Mouse (Mus musculus) heart, embryonic 14.5 days (tissue): Measurements from ENCODE around the gene Nfyc. TPM values are rescaled to one million over a fixed set of nuclear protein-coding genes. Genes with fewer than 3 reads are reported as not detected.

Source experiments
- ATAC-seq: fragments of 200-750 bp; cut with Nextera tagmentation; 2 replicates; pipeline ENCODE4 v1.8.0; 2017; ENCODE audit warnings: low read depth, moderate TSS enrichment; ENCODE audit not compliant: insufficient number of reproducible peaks, insufficient read depth, low FRiP score
- H3K27ac ChIP-seq, 2 experiments: fragments of 200-500 bp in 1 of 2; fragments of 300-500 bp in 1 of 2; sonication (generic) in 1 of 2; replicated peaks in 1 of 2; 2 replicates each; pipeline ENCODE4 v1.5.1; 2012 to 2014; ENCODE audit warnings: low read depth in 2 of 2, low read length in 2 of 2, control low read depth in 1 of 2, mild to moderate bottlenecking in 1 of 2, mixed read lengths in 1 of 2; ENCODE audit not compliant: control insufficient read depth in 1 of 2, insufficient read depth in 1 of 2
- H3K27me3 ChIP-seq: fragments of 300-500 bp; sonication (generic); 2 replicates; pipeline ENCODE4 v1.6.1; 2014; ENCODE audit warnings: mild to moderate bottlenecking, low read length, control low read depth; ENCODE audit not compliant: control insufficient read depth, insufficient read depth
- H3K36me3 ChIP-seq: fragments of 300-500 bp; sonication (generic); 2 replicates; pipeline ENCODE4 v1.6.1; 2014; ENCODE audit warnings: mild to moderate bottlenecking, control low read depth, low read length, mixed read lengths; ENCODE audit not compliant: control insufficient read depth, insufficient read depth
- H3K4me1 ChIP-seq, 2 experiments: fragments of 200-500 bp in 1 of 2; fragments of 300-500 bp in 1 of 2; sonication (generic) in 1 of 2; 2 replicates each; pipeline ENCODE4 v1.6.1; 2012 to 2014; ENCODE audit warnings: low read length in 2 of 2, control low read depth in 1 of 2, mixed read lengths in 1 of 2; ENCODE audit not compliant: control insufficient read depth in 2 of 2, insufficient read depth in 2 of 2
- H3K4me2 ChIP-seq: fragments of 300-500 bp; sonication (generic); 2 replicates; pipeline ENCODE4 v1.6.1; 2014; ENCODE audit warnings: mild to moderate bottlenecking, low read length
- H3K4me3 ChIP-seq, 2 experiments: fragments of 200-500 bp in 1 of 2; fragments of 300-500 bp in 1 of 2; sonication (generic) in 1 of 2; 2 replicates each; pipeline ENCODE4 v1.5.1; 2012 to 2014; ENCODE audit warnings: low read length in 2 of 2, mild to moderate bottlenecking in 2 of 2, control low read depth in 1 of 2, low read depth in 1 of 2, moderate library complexity in 1 of 2; ENCODE audit not compliant: control insufficient read depth in 1 of 2, insufficient read depth in 1 of 2
- H3K9ac ChIP-seq: fragments of 300-500 bp; sonication (generic); 2 replicates; pipeline ENCODE4 v1.6.1; 2014; ENCODE audit warnings: mild to moderate bottlenecking, low read length
- H3K9me3 ChIP-seq: fragments of 300-500 bp; sonication (generic); 2 replicates; pipeline ENCODE4 v1.6.1; 2016; ENCODE audit warnings: low read length, control low read depth; ENCODE audit not compliant: control insufficient read depth
- WGBS: fragments of 180-500 bp; shearing (Covaris S2); extraction: QIAGEN DNeasy Blood & Tissue Kit; methylation state at CpG from one replicate; pipeline ENCODE4 v1.1.7; 2014; 5-methylcytosine and 5-hydroxymethylcytosine counted together
- polyA plus RNA-seq: library from polyadenylated mRNA; unstranded; fragments of >200 nt; fragmentation: Nextera tagmentation; extraction: Ambion mirVana; gene quantifications from 2 replicates; pipeline ENCODE4 v1.2.1, GENCODE M21; 2014

The Nfyc gene
- polyA plus RNA-seq, 1 experiment from 2014 or later: 107 TPM

GRCm38 (mm10) chr4:120799680-120800166 lies 31.6 kb downstream of the Nfyc start:
- ATAC-seq: no peak
- H3K4me2 ChIP-seq: no peak overlapping the region
- no peak overlapping the region; a peak in 1 of 4 replicates for H3K27ac ChIP-seq
- H3K4me1 ChIP-seq: peaks cover 2 to 18% of the 10 kb centered on the region in 2 experiments; a peak in 2 of 4 replicates
- peaks cover 27% of the 10 kb centered on the region for H3K36me3 ChIP-seq
- H3K9me3 ChIP-seq: no peaks in the 10 kb centered on the region
- no peak overlapping the region for H3K9ac ChIP-seq
- 59% methylated on average over 2 of the region's 2 CpGs for WGBS
- no peaks in the 10 kb centered on the region for H3K27me3 ChIP-seq
- H3K4me3 ChIP-seq: no peak overlapping the region

DNA sequence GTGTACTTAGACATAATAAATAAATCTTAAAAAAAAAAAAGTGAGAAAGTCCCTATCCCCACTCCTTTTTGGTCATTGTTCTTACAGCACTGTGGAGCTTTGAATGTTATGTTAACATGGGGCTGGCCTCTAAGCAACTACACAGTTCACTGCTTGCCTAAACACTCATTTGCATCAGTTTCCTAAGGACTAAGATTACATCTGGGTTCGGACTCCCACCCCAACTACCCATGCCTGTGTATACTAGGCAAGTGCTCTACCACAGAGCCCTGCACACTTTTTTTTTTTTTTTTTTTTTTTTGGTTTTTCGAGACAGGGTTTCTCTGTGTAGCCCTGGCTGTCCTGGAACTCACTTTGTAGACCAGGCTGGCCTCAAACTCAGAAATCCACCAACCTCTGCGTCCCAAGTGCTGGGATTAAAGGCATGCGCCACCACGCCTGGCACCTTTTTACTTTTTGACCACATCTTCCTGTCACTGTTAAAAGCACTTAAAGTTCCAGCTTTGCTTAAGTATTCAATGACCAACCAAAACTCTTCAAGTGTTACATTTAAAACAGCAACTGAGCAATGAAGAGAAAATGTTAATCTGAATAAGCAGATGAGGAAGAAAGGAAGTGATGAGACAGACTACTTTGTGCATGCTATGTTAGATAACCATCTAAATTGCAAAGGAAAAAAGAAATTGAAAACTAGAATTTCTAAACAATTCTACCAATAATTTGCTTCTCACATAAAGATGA lies 33.2 kb downstream of the Nfyc start:
- H3K4me3 ChIP-seq: no peak overlapping the region
- H3K9me3 ChIP-seq: no peaks in the 10 kb centered on the region
- H3K27me3 ChIP-seq: no peaks in the 10 kb centered on the region
- no peak overlapping the region for H3K9ac ChIP-seq
- peaks cover 11% of the 10 kb centered on the region for H3K36me3 ChIP-seq
- no peak for ATAC-seq
- no peak overlapping the region for H3K4me2 ChIP-seq
- H3K4me1 ChIP-seq: peaks cover 2 to 31% of the 10 kb centered on the region in 2 experiments; a peak in 3 of 4 replicates
- 89% methylated on average over 4 of the region's 5 CpGs for WGBS
- no peak overlapping the region for H3K27ac ChIP-seq

DNA sequence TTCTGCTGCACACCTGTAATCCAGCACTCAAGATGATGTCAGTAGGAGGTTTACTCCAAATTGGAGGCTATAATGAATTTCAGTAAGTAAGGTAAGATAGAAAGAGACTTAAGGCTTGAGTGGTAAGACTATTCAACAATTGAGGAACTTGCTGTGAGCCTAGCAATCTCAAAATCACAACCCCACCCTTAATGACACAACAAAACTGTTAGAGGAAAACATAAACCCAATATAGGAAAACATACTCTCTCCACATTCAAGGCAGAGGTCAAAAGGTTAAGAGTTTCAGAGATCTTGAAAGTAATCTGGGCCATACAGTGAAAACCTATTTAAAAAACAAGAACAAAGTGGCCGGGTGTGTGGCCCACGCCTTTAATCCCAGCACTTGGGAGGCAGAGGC lies 34.7 kb downstream of the Nfyc start:
- H3K9me3 ChIP-seq: no peaks in the 10 kb centered on the region
- H3K4me1 ChIP-seq: peaks cover 2 to 38% of the 10 kb centered on the region in 2 experiments; a peak in 3 of 4 replicates
- H3K36me3 ChIP-seq: peaks cover 11% of the 10 kb centered on the region
- H3K4me3 ChIP-seq: no peak overlapping the region
- no peak overlapping the region for H3K27ac ChIP-seq
- no peak overlapping the region for H3K9ac ChIP-seq
- WGBS: 72% methylated on average over 2 of the region's 2 CpGs
- no peaks in the 10 kb centered on the region for H3K27me3 ChIP-seq
- H3K4me2 ChIP-seq: no peak overlapping the region
- no peak for ATAC-seq

DNA sequence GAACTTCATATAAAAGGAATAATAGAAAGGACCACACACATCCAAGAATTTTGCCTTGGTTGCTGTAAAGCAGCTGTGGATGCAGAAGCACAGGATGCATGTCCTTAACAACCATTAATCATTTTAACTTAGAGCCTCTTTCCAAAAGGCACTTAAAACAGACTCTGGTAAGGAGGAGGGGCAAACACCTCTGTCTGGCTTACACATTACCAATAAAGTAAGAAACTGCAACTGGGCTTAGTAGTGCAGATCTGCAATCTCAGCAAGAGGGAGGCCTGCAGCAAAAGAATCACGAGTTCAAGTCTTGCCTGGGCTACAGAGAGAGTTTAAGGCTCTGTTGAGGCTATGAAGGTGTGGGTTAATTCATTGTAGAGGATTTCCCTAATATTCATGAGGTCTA lies 35.7 kb downstream of the Nfyc start:
- no peak overlapping the region for H3K4me2 ChIP-seq
- no peak overlapping the region for H3K9ac ChIP-seq
- H3K27ac ChIP-seq: no peak overlapping the region
- H3K4me1 ChIP-seq: peaks cover 2 to 37% of the 10 kb centered on the region in 2 experiments; a peak in 3 of 4 replicates
- no peak for ATAC-seq
- WGBS: 82% methylated on average over 1 of the region's 1 CpGs
- no peaks in the 10 kb centered on the region for H3K27me3 ChIP-seq
- H3K9me3 ChIP-seq: no peaks in the 10 kb centered on the region
- H3K4me3 ChIP-seq: no peak overlapping the region
- H3K36me3 ChIP-seq: peaks cover 8% of the 10 kb centered on the region

DNA sequence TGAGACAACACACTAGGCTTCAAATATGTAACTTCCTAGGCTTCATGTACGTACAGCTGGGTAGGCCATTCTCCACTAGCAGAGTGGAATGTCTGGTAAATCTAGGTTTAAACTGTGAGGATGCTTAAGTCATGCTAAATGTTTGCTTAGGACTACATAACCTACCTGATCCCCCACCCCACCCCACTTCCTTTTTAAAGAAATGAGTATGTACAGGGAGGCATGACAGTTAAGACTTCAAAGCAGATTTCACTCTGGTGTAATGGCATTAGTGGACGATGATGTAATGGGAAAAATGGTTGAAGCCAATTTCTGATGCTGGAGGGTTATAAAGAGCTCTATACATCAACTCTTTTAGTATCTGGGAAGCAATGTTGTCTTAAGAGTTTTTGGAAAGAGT lies 38.5 kb downstream of the Nfyc start:
- no peak overlapping the region for H3K4me3 ChIP-seq
- no peak overlapping the region for H3K9ac ChIP-seq
- 55% methylated on average over 2 of the region's 2 CpGs for WGBS
- peaks cover 0 to 28% of the 10 kb centered on the region in 2 experiments; a peak in 3 of 4 replicates for H3K4me1 ChIP-seq
- H3K27me3 ChIP-seq: no peaks in the 10 kb centered on the region
- no peak overlapping the region for H3K4me2 ChIP-seq
- H3K9me3 ChIP-seq: no peaks in the 10 kb centered on the region
- ATAC-seq: 0 out of 2 replicates have a peak, but pooled peaks have one; percentile 50
- peaks cover 30% of the 10 kb centered on the region for H3K36me3 ChIP-seq
- peak overlapping the region in 1 of 2 experiments; percentile 58; a peak in 3 of 4 replicates for H3K27ac ChIP-seq

GRCm38 (mm10) chr4:120790027-120790426 lies 41.3 kb downstream of the Nfyc start:
- H3K4me1 ChIP-seq: peaks cover 0 to 21% of the 10 kb centered on the region in 2 experiments; a peak in 3 of 4 replicates
- H3K9ac ChIP-seq: no peak overlapping the region
- no peaks in the 10 kb centered on the region for H3K27me3 ChIP-seq
- 93% methylated on average over 4 of the region's 4 CpGs for WGBS
- H3K9me3 ChIP-seq: no peaks in the 10 kb centered on the region
- H3K4me3 ChIP-seq: no peak overlapping the region
- ATAC-seq: no peak
- peaks cover 59% of the 10 kb centered on the region for H3K36me3 ChIP-seq
- H3K27ac ChIP-seq: no peak overlapping the region
- no peak overlapping the region for H3K4me2 ChIP-seq

GRCm38 (mm10) chr4:120755801-120756200 lies 75.6 kb downstream of the Nfyc start:
- H3K27ac ChIP-seq: no peak overlapping the region
- H3K9ac ChIP-seq: no peak overlapping the region
- H3K9me3 ChIP-seq: no peaks in the 10 kb centered on the region
- WGBS: 57% methylated on average over 5 of the region's 5 CpGs
- peaks cover 7% of the 10 kb centered on the region for H3K27me3 ChIP-seq
- no peak for ATAC-seq
- no peak overlapping the region for H3K4me3 ChIP-seq
- no peaks in the 10 kb centered on the region for H3K4me1 ChIP-seq
- no peak overlapping the region for H3K4me2 ChIP-seq
- H3K36me3 ChIP-seq: peaks cover 49% of the 10 kb centered on the region
